Mouse (Mus musculus): ENCODE results near the gene Gngt2. TPM values are rescaled to one million over a fixed set of nuclear protein-coding genes. Genes with fewer than 3 reads are reported as not detected.

Gngt2 gene
- polyA plus RNA-seq, 1 experiment from 2014 or later: 13.7 TPM

DNA sequence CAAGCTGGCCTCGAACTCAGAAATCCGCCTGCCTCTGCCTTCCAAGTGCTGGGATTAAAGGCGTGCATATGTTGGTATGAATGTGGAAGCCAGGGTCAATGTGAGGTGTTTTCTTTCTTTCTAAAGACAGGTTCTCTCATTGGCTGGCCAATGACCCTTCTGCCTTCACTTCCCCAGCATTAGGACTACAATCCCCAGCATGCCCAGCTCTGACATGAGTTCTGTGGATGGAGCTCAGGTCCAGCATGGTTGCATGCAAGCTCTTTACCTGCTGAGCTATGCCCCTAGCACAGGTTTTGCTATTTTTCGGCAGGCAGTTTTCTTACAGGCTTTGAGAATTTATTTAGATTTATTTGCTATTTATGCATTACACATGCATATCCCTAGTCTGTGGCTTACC, 20.3 kb downstream of the Gngt2 start:
- Histone ChIP-seq H3K27ac (ENCODE audit: low read length) (no peak overlapping the region), H3K36me3 (ENCODE audit: control insufficient read depth, insufficient read depth, low read length) (no peaks in the 10 kb centered on the region), H3K9ac (replicated peaks; ENCODE audit: low read depth, low read length) (no peak overlapping the region), H3K27me3 (ENCODE audit: control insufficient read depth, insufficient read depth, low read length) (no peaks in the 10 kb centered on the region), H3K4me2 (replicated peaks; ENCODE audit: low read depth, low read length) (no peak overlapping the region), H3K9me3 (ENCODE audit: control insufficient read depth, low read depth, low read length) (no peaks in the 10 kb centered on the region), H3K4me3 (ENCODE audit: low read depth, low read length) (no peak overlapping the region), H3K4me1 (ENCODE audit: control insufficient read depth, insufficient read depth, low read length) (peaks cover 13% of the 10 kb centered on the region; the same call in 1 of the 2 replicates)
- ATAC-seq (ENCODE audit: insufficient number of reproducible peaks, insufficient read depth, low FRiP score, low read depth): no peak
- WGBS: 86% methylated on average over 4 of the region's 4 CpGs

- WGBS: 18% methylated on average over 21 of the region's 21 CpGs
- peak overlapping the region; percentile 59 for H3K4me2 ChIP-seq (replicated peaks; ENCODE audit: low read depth, low read length)
- peak overlapping the region; percentile 76 for H3K4me3 ChIP-seq (ENCODE audit: low read depth, low read length)
- peak overlapping the region; percentile 45; the same call in 1 of the 2 replicates for H3K9ac ChIP-seq (replicated peaks; ENCODE audit: low read depth, low read length)
- H3K9me3 ChIP-seq (ENCODE audit: control insufficient read depth, low read depth, low read length): no peaks in the 10 kb centered on the region
- ATAC-seq (ENCODE audit: insufficient number of reproducible peaks, insufficient read depth, low FRiP score, low read depth): no peak
- peaks cover 13% of the 10 kb centered on the region; the same call in 1 of the 2 replicates for H3K4me1 ChIP-seq (ENCODE audit: control insufficient read depth, insufficient read depth, low read length)
- H3K36me3 ChIP-seq (ENCODE audit: control insufficient read depth, insufficient read depth, low read length): no peaks in the 10 kb centered on the region
- H3K27me3 ChIP-seq (ENCODE audit: control insufficient read depth, insufficient read depth, low read length): no peaks in the 10 kb centered on the region
- peak overlapping the region; percentile 53 for H3K27ac ChIP-seq (ENCODE audit: low read length)
Measured at GRCm38 (mm10) chr11:95857716-95858527, 20.9 kb downstream of the Gngt2 start.

- H3K36me3 ChIP-seq (ENCODE audit: control insufficient read depth, insufficient read depth, low read length): no peaks in the 10 kb centered on the region
- peak overlapping the region; percentile 76 for H3K4me3 ChIP-seq (ENCODE audit: low read depth, low read length)
Measured at GRCm38 (mm10) chr11:95858528-95859467, 21.8 kb downstream of the Gngt2 start.

DNA sequence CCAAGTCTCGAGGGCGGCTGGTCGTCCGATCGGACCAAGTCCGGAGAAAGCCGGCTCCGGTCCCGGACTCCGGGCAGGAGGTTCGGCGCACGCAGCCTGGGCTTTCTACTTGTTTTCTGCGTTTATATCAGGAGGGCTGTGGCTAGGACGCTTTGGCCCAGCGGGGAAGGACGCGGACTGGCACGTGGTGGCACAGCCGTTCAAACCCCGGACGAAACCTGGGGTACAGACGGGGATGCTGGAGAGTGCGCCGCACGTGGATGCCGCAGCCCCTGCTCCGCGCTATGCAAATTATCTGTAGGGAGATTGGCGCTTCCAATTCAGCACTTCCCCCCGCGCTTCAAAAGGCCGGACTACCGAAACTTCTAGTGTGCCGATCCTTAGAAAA, 22.4 kb downstream of the Gngt2 start:
- Histone ChIP-seq H3K4me3 (ENCODE audit: low read depth, low read length) (peak overlapping the region; percentile 76), H3K36me3 (ENCODE audit: control insufficient read depth, insufficient read depth, low read length) (no peaks in the 10 kb centered on the region), H3K4me2 (replicated peaks; ENCODE audit: low read depth, low read length) (peak overlapping the region; percentile 59), H3K9ac (replicated peaks; ENCODE audit: low read depth, low read length) (peak overlapping the region; percentile 57), H3K9me3 (ENCODE audit: control insufficient read depth, low read depth, low read length) (no peaks in the 10 kb centered on the region), H3K27me3 (ENCODE audit: control insufficient read depth, insufficient read depth, low read length) (no peaks in the 10 kb centered on the region), H3K4me1 (ENCODE audit: control insufficient read depth, insufficient read depth, low read length) (peaks cover 13% of the 10 kb centered on the region; the same call in 1 of the 2 replicates), H3K27ac (ENCODE audit: low read length) (peak overlapping the region; percentile 95)
- ATAC-seq (ENCODE audit: insufficient number of reproducible peaks, insufficient read depth, low FRiP score, low read depth): peak; percentile 37; the same call in 1 of the 2 replicates
- WGBS: 0% methylated on average over 35 of the region's 35 CpGs

More at GRCm38 (mm10) chr11:95858528-95859467, 21.8 kb downstream of the Gngt2 start:
- Histone ChIP-seq H3K4me1 (ENCODE audit: control insufficient read depth, insufficient read depth, low read length) (peaks cover 13% of the 10 kb centered on the region; the same call in 1 of the 2 replicates), H3K27ac (ENCODE audit: low read length) (peak overlapping the region; percentile 95), H3K4me2 (replicated peaks; ENCODE audit: low read depth, low read length) (peak overlapping the region; percentile 59), H3K9me3 (ENCODE audit: control insufficient read depth, low read depth, low read length) (no peaks in the 10 kb centered on the region), H3K9ac (replicated peaks; ENCODE audit: low read depth, low read length) (peak overlapping the region; percentile 57), H3K27me3 (ENCODE audit: control insufficient read depth, insufficient read depth, low read length) (no peaks in the 10 kb centered on the region)
- under 1% methylated on average over 58 of the region's 58 CpGs for WGBS
- peak; percentile 98 for ATAC-seq (ENCODE audit: insufficient number of reproducible peaks, insufficient read depth, low FRiP score, low read depth)

DNA sequence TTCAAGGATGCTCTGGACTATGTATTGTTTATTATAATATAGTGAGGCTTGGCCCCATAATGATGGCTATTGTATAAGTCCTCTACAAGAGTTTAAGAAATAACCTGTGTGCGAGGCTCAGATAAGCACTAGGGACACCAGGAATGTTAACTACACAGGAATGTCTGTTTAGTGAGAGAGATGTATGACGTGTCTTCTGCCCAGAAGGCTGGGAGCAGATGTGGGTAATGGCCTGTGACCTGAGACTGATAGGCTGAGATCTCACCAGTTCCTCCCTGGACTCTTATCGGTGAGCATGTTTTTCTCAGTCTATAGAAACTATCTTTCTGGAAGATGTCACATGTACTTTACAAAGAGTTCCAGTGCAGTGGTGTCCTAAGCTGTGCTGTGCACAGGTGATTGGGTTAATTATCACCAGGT, 23.1 kb downstream of the Gngt2 start:
- no peak overlapping the region for H3K27ac ChIP-seq (ENCODE audit: low read length)

GRCm38 (mm10) chr11:95861397-95861796, 24.4 kb downstream of the Gngt2 start:
- H3K4me3 ChIP-seq (ENCODE audit: low read depth, low read length): no peak overlapping the region
- H3K9me3 ChIP-seq (ENCODE audit: control insufficient read depth, low read depth, low read length): no peaks in the 10 kb centered on the region
- no peaks in the 10 kb centered on the region for H3K27me3 ChIP-seq (ENCODE audit: control insufficient read depth, insufficient read depth, low read length)
- ATAC-seq (ENCODE audit: insufficient number of reproducible peaks, insufficient read depth, low FRiP score, low read depth): no peak
- H3K4me2 ChIP-seq (replicated peaks; ENCODE audit: low read depth, low read length): no peak overlapping the region
- no peak overlapping the region for H3K27ac ChIP-seq (ENCODE audit: low read length)
- H3K36me3 ChIP-seq (ENCODE audit: control insufficient read depth, insufficient read depth, low read length): no peaks in the 10 kb centered on the region
- peaks cover 13% of the 10 kb centered on the region; the same call in 1 of the 2 replicates for H3K4me1 ChIP-seq (ENCODE audit: control insufficient read depth, insufficient read depth, low read length)
- WGBS: 95% methylated on average over 8 of the region's 8 CpGs
- H3K9ac ChIP-seq (replicated peaks; ENCODE audit: low read depth, low read length): no peak overlapping the region

More for the DNA sequence above, 23.1 kb downstream of the Gngt2 start:
- H3K9ac ChIP-seq (replicated peaks; ENCODE audit: low read depth, low read length): peak overlapping the region; percentile 57; the same call in 1 of the 2 replicates
- ATAC-seq (ENCODE audit: insufficient number of reproducible peaks, insufficient read depth, low FRiP score, low read depth): no peak
- H3K4me2 ChIP-seq (replicated peaks; ENCODE audit: low read depth, low read length): peak overlapping the region; percentile 59
- H3K27me3 ChIP-seq (ENCODE audit: control insufficient read depth, insufficient read depth, low read length): no peaks in the 10 kb centered on the region
- H3K4me1 ChIP-seq (ENCODE audit: control insufficient read depth, insufficient read depth, low read length): peaks cover 13% of the 10 kb centered on the region; the same call in 1 of the 2 replicates
- H3K4me3 ChIP-seq (ENCODE audit: low read depth, low read length): peak overlapping the region; percentile 76
- whole genome bisulfite sequencing: 14% methylated on average over 3 of the region's 3 CpGs
- H3K36me3 ChIP-seq (ENCODE audit: control insufficient read depth, insufficient read depth, low read length): no peaks in the 10 kb centered on the region
- H3K9me3 ChIP-seq (ENCODE audit: control insufficient read depth, low read depth, low read length): no peaks in the 10 kb centered on the region

- no peaks in the 10 kb centered on the region for H3K27me3 ChIP-seq (ENCODE audit: control insufficient read depth, insufficient read depth, low read length)
- no peak overlapping the region for H3K9ac ChIP-seq (replicated peaks; ENCODE audit: low read depth, low read length)
- WGBS: 64% methylated on average over 4 of the region's 4 CpGs
Measured at GRCm38 (mm10) chr11:95869442-95869841, 32.4 kb downstream of the Gngt2 start.

DNA sequence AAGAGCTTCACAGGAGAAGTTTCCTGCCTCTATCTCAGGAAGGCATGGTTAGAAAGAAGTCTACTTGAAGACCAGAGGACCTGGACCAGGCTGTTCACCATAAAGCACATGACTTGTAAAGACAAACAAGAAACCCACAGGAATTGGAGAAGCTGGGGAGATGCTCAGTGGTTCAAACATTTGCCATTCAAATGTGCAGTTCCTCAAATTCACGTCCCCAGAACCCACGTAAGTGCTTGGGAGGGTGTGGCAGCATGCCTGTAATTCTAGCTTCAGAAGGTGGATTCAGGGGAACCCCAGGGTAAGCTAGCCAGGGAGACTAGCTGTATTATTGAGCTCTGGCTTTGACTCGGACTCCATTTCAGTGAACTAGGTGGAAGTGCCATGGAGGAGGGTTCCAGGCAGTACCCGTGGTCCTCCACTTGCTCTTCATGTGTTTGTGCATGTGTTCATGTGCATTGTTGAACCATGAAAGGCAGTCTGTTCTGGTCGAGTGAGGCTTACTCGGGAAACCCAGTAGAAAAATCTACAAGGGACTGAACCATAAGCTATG, 33.0 kb downstream of the Gngt2 start:
- Histone ChIP-seq H3K4me2 (replicated peaks; ENCODE audit: low read depth, low read length) (no peak overlapping the region), H3K27ac (ENCODE audit: low read length) (no peak overlapping the region), H3K9ac (replicated peaks; ENCODE audit: low read depth, low read length) (no peak overlapping the region), H3K4me3 (ENCODE audit: low read depth, low read length) (no peak overlapping the region), H3K4me1 (ENCODE audit: control insufficient read depth, insufficient read depth, low read length) (no peaks in the 10 kb centered on the region), H3K27me3 (ENCODE audit: control insufficient read depth, insufficient read depth, low read length) (no peaks in the 10 kb centered on the region), H3K9me3 (ENCODE audit: control insufficient read depth, low read depth, low read length) (no peaks in the 10 kb centered on the region), H3K36me3 (ENCODE audit: control insufficient read depth, insufficient read depth, low read length) (no peaks in the 10 kb centered on the region)
- WGBS: 66% methylated on average over 6 of the region's 6 CpGs
- no peak for ATAC-seq (ENCODE audit: insufficient number of reproducible peaks, insufficient read depth, low FRiP score, low read depth)

More at GRCm38 (mm10) chr11:95869442-95869841, 32.4 kb downstream of the Gngt2 start:
- Histone ChIP-seq H3K4me3 (ENCODE audit: low read depth, low read length) (no peak overlapping the region), H3K27ac (ENCODE audit: low read length) (no peak overlapping the region), H3K36me3 (ENCODE audit: control insufficient read depth, insufficient read depth, low read length) (no peaks in the 10 kb centered on the region), H3K4me1 (ENCODE audit: control insufficient read depth, insufficient read depth, low read length) (no peaks in the 10 kb centered on the region), H3K4me2 (replicated peaks; ENCODE audit: low read depth, low read length) (no peak overlapping the region), H3K9me3 (ENCODE audit: control insufficient read depth, low read depth, low read length) (no peaks in the 10 kb centered on the region)
- ATAC-seq (ENCODE audit: insufficient number of reproducible peaks, insufficient read depth, low FRiP score, low read depth): no peak
